Mouse (Mus musculus): ENCODE measurements around the gene Rab1b. TPM values are rescaled to one million over a fixed set of nuclear protein-coding genes. Genes with fewer than 3 reads are reported as not detected.

Gene Rab1b
- polyA plus RNA-seq, 1 experiment from 2014 or later, result 228 TPM

GRCm38 (mm10) chr19:5062041-5062440, 44.8 kb downstream of the Rab1b start:
- ATAC-seq (ENCODE audit: low FRiP score, low TSS enrichment) (no peak), DNase-seq (no peak)
- H3K36me3 ChIP-seq (ENCODE audit: control insufficient read depth, insufficient read depth, low read length), result no peaks in the 10 kb centered on the region
- H3K9ac ChIP-seq (replicated peaks; ENCODE audit: low read length), result no peak overlapping the region
- no peak overlapping the region for H3K4me3 ChIP-seq (replicated peaks; ENCODE audit: low read depth, low read length)
- no peak overlapping the region for H3K4me2 ChIP-seq (ENCODE audit: low read length)
- H3K9me3 ChIP-seq (ENCODE audit: control insufficient read depth, low read length), result no peaks in the 10 kb centered on the region
- H3K27me3 ChIP-seq (ENCODE audit: control insufficient read depth, insufficient read depth, low read length), result peaks cover 3% of the 10 kb centered on the region; the same call in 1 of the 2 replicates
- no peak overlapping the region for H3K27ac ChIP-seq (replicated peaks; ENCODE audit: low read depth, low read length)
- H3K4me1 ChIP-seq (ENCODE audit: control insufficient read depth, insufficient read depth, low read length), result 0 out of 2 replicates have a peak, but pooled peaks cover 8% of the 10 kb centered on the region
- WGBS, result 83% methylated on average over 5 of the region's 5 CpGs

DNA sequence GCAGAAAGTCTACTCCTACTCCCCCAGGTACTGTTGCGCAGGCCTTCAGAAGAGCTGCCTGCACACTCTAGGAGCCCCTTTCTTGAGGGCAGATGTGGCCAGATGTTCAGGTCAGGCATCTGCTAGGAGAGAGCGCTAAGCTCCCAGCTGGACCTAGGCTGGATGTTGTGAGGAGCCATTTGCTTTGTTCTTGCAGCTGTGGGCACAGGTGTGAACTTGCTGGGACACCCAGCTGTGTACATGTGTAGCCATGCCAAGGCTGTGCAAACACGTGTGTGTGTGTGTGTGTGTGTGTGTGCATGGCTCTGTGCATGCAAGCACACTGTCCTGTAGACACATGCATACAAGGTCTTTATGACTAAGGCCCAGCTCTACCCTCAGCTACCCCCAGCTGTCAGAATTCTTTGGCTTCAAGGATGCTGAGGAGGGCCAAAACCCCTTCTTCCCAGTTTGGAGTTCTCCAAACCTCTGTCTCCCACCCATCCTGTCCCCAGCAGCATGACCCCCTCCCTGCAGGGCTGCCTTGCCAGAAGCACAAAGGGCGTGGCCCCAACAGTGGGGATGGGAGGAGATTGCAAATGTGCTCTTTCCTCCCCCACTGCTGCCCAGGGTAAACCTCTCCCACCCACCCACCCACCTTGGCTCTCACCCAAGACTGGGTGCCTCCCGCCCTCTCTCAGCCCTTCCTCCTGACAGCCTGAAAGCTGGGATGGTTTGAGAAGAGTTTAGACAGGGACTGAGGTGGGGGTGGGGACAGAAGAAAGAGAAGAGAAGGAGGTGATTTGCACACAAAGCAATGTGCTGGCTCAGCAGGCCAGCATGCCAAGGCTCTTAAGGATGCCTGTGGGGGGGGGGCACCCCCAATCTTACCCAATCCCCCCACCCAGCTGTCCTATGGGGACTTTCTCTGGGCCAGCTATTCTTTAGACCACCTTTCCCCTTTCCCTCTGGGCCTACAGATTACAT, 46.2 kb downstream of the Rab1b start:
- no peak overlapping the region for H3K27ac ChIP-seq (replicated peaks; ENCODE audit: low read depth, low read length)
- no peaks in the 10 kb centered on the region for H3K36me3 ChIP-seq (ENCODE audit: control insufficient read depth, insufficient read depth, low read length)
- no peak overlapping the region for H3K4me2 ChIP-seq (ENCODE audit: low read length)
- no peak overlapping the region for H3K9ac ChIP-seq (replicated peaks; ENCODE audit: low read length)
- no peak for ATAC-seq (ENCODE audit: low FRiP score, low TSS enrichment)
- 51% methylated on average over 5 of the region's 5 CpGs for WGBS
- H3K4me3 ChIP-seq (replicated peaks; ENCODE audit: low read depth, low read length), result no peak overlapping the region
- no peaks in the 10 kb centered on the region for H3K27me3 ChIP-seq (ENCODE audit: control insufficient read depth, insufficient read depth, low read length)
- DNase-seq, result no peak
- 0 out of 2 replicates have a peak, but pooled peaks cover 8% of the 10 kb centered on the region for H3K4me1 ChIP-seq (ENCODE audit: control insufficient read depth, insufficient read depth, low read length)
- no peaks in the 10 kb centered on the region for H3K9me3 ChIP-seq (ENCODE audit: control insufficient read depth, low read length)

GRCm38 (mm10) chr19:5058801-5059771, 47.8 kb downstream of the Rab1b start:
- H3K36me3 ChIP-seq (ENCODE audit: control insufficient read depth, insufficient read depth, low read length), result no peaks in the 10 kb centered on the region
- no peaks in the 10 kb centered on the region for H3K27me3 ChIP-seq (ENCODE audit: control insufficient read depth, insufficient read depth, low read length)
- no peak overlapping the region for H3K27ac ChIP-seq (replicated peaks; ENCODE audit: low read depth, low read length)
- H3K4me2 ChIP-seq (ENCODE audit: low read length), result no peak overlapping the region
- 0 out of 2 replicates have a peak overlapping the region, but pooled peaks have one; percentile 16 for H3K9ac ChIP-seq (replicated peaks; ENCODE audit: low read length)
- 0 out of 2 replicates have a peak, but pooled peaks cover 8% of the 10 kb centered on the region for H3K4me1 ChIP-seq (ENCODE audit: control insufficient read depth, insufficient read depth, low read length)
- WGBS, result 12% methylated on average over 10 of the region's 10 CpGs
- no peak for DNase-seq
- no peak for ATAC-seq (ENCODE audit: low FRiP score, low TSS enrichment)
- H3K4me3 ChIP-seq (replicated peaks; ENCODE audit: low read depth, low read length), result no peak overlapping the region
- H3K9me3 ChIP-seq (ENCODE audit: control insufficient read depth, low read length), result no peaks in the 10 kb centered on the region

DNA sequence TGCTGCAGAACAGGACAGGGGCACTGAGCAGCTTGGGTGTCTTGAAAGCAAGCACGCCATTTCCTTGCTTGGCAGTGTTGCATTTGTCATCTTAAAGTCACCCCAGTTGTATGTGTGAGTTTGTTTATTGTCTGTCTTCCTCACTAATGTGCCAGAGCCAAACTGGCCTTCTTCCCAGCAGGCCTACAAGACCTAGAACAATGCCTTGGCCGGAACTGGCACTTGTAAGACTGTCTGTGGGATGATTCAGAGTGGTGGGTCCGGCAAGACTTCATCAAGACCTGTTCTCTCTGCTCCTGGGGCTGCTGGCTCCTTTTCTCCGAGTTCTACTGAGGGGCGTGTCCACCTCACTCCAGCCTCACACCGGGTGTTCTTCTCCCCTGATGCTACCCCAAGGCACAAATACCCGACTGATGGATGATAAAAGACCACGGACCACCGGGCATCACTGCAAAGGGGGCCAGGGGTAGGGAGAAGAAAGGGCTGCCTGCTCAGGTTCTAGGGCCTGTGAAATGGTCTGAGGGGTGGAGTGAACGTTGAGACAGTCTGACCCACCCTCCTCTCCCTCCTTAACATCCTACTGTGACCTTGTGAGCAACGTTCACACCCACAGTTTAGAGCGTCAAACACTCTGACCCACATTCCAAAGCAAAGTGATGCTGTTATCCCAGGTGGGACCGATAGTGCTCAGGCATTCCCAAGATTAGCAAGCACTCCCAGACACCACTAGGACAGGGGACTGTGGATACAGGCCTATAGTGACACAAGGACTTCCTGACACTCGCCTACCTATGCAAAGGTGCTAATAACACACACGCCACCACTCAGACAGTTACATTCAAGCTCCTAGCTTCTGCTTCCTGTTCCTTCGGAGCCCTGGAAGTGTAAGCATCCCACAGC, 48.7 kb downstream of the Rab1b start:
- H3K4me2 ChIP-seq (ENCODE audit: low read length), result no peak overlapping the region
- no peak overlapping the region for H3K27ac ChIP-seq (replicated peaks; ENCODE audit: low read depth, low read length)
- peaks cover 2% of the 10 kb centered on the region; the same call in 1 of the 2 replicates for H3K27me3 ChIP-seq (ENCODE audit: control insufficient read depth, insufficient read depth, low read length)
- H3K9ac ChIP-seq (replicated peaks; ENCODE audit: low read length), result no peak overlapping the region
- WGBS, result 27% methylated on average over 16 of the region's 16 CpGs
- H3K36me3 ChIP-seq (ENCODE audit: control insufficient read depth, insufficient read depth, low read length), result no peaks in the 10 kb centered on the region
- no peaks in the 10 kb centered on the region for H3K9me3 ChIP-seq (ENCODE audit: control insufficient read depth, low read length)
- H3K4me3 ChIP-seq (replicated peaks; ENCODE audit: low read depth, low read length), result no peak overlapping the region
- H3K4me1 ChIP-seq (ENCODE audit: control insufficient read depth, insufficient read depth, low read length), result 0 out of 2 replicates have a peak, but pooled peaks cover 8% of the 10 kb centered on the region
- no peak for ATAC-seq (ENCODE audit: low FRiP score, low TSS enrichment)
- DNase-seq, result no peak

GRCm38 (mm10) chr19:5056251-5056650, 50.6 kb downstream of the Rab1b start:
- H3K36me3 ChIP-seq (ENCODE audit: control insufficient read depth, insufficient read depth, low read length), result no peaks in the 10 kb centered on the region
- no peak overlapping the region for H3K27ac ChIP-seq (replicated peaks; ENCODE audit: low read depth, low read length)
- WGBS, result 7% methylated on average over 6 of the region's 6 CpGs
- no peak overlapping the region for H3K4me3 ChIP-seq (replicated peaks; ENCODE audit: low read depth, low read length)
- 0 out of 2 replicates have a peak, but pooled peaks cover 8% of the 10 kb centered on the region for H3K4me1 ChIP-seq (ENCODE audit: control insufficient read depth, insufficient read depth, low read length)
- H3K9ac ChIP-seq (replicated peaks; ENCODE audit: low read length), result no peak overlapping the region
- ATAC-seq (ENCODE audit: low FRiP score, low TSS enrichment), result no peak; the same call in 1 of the 2 replicates
- no peaks in the 10 kb centered on the region for H3K9me3 ChIP-seq (ENCODE audit: control insufficient read depth, low read length)
- DNase-seq, result peak; percentile 83
- no peak overlapping the region for H3K4me2 ChIP-seq (ENCODE audit: low read length)
- peaks cover 21% of the 10 kb centered on the region for H3K27me3 ChIP-seq (ENCODE audit: control insufficient read depth, insufficient read depth, low read length)

DNA sequence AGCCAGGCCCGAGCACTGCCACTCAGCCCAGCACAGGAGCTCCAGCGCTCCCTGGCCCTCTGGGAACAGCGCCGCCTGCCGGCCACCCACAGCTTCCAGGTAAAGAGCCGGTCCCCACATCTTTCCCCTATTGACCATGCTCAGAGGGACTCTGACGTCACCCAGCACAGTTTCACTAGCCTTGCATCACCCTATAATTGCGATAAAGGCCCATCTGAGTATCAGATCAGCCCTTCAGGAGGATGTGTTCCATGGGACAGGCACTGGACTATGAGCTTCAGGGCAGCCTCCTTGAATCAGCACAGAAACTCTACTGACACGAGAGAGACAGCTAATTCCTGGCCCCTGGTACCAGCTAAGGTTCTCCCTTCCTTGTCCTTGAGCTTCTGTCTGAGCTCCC, 53.0 kb downstream of the Rab1b start:
- Histone ChIP-seq H3K4me1 (ENCODE audit: control insufficient read depth, insufficient read depth, low read length) (0 out of 2 replicates have a peak, but pooled peaks cover 6% of the 10 kb centered on the region), H3K27ac (replicated peaks; ENCODE audit: low read depth, low read length) (no peak overlapping the region), H3K4me2 (ENCODE audit: low read length) (no peak overlapping the region), H3K4me3 (replicated peaks; ENCODE audit: low read depth, low read length) (no peak overlapping the region), H3K9ac (replicated peaks; ENCODE audit: low read length) (no peak overlapping the region), H3K36me3 (ENCODE audit: control insufficient read depth, insufficient read depth, low read length) (peaks cover 8% of the 10 kb centered on the region), H3K9me3 (ENCODE audit: control insufficient read depth, low read length) (no peaks in the 10 kb centered on the region), H3K27me3 (ENCODE audit: control insufficient read depth, insufficient read depth, low read length) (peaks cover 37% of the 10 kb centered on the region)
- DNase-seq (peak; percentile 56), ATAC-seq (ENCODE audit: low FRiP score, low TSS enrichment) (no peak)
- 25% methylated on average over 9 of the region's 9 CpGs for WGBS

DNA sequence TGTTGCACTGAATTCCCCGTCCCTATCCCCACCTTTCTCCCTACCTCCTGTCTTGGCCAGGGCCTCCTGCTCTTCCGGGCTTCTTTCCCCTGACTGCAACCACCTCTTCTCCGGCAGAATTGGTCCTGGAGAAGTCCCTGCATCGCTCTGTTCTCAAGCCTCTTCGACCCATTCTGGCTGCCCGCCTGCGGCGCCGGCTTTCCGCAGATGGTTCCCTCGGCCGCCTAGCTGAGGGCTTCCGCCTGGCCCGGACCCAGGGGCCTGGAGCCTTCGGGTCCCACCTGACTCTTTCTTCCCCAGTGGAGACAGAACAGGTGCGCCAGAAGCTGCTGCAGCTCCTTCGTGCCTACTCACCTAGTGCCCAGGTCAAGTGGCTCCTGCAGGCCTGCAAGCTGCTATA, 54.0 kb downstream of the Rab1b start:
- no peak overlapping the region for H3K27ac ChIP-seq (replicated peaks; ENCODE audit: low read depth, low read length)
- DNase-seq (no peak), ATAC-seq (ENCODE audit: low FRiP score, low TSS enrichment) (no peak)
- H3K4me1 ChIP-seq (ENCODE audit: control insufficient read depth, insufficient read depth, low read length), result 0 out of 2 replicates have a peak, but pooled peaks cover 4% of the 10 kb centered on the region
- H3K9me3 ChIP-seq (ENCODE audit: control insufficient read depth, low read length), result no peaks in the 10 kb centered on the region
- H3K36me3 ChIP-seq (ENCODE audit: control insufficient read depth, insufficient read depth, low read length), result peaks cover 18% of the 10 kb centered on the region
- H3K27me3 ChIP-seq (ENCODE audit: control insufficient read depth, insufficient read depth, low read length), result peaks cover 37% of the 10 kb centered on the region
- no peak overlapping the region for H3K9ac ChIP-seq (replicated peaks; ENCODE audit: low read length)
- 59% methylated on average over 17 of the region's 17 CpGs for WGBS
- H3K4me2 ChIP-seq (ENCODE audit: low read length), result no peak overlapping the region
- H3K4me3 ChIP-seq (replicated peaks; ENCODE audit: low read depth, low read length), result no peak overlapping the region

All from midbrain, embryonic 14.5 days (tissue).